Mouse (Mus musculus) embryonic facial prominence, embryonic 14.5 days (tissue): ENCODE data around the gene Clstn2. TPM values are rescaled to one million over a fixed set of nuclear protein-coding genes. Genes with fewer than 3 reads are reported as not detected.

Experiments used
- ATAC-seq: fragments of 200-750 bp; cut with Nextera tagmentation; 2 replicates; pipeline ENCODE4 v1.8.0; 2017; ENCODE audit warnings: low read depth, moderate number of reproducible peaks, moderate TSS enrichment
- DNase-seq: peaks from one replicate; pipeline ENCODE4 v3.0.0-alpha.2; 2015; ENCODE audit warnings: low spot score
- H3K27ac ChIP-seq: fragments of 300-500 bp; sonication (generic); replicated peaks from 2 replicates; pipeline ENCODE4 v1.5.1; 2014; ENCODE audit warnings: low read depth, mild to moderate bottlenecking, low read length, moderate library complexity
- H3K27me3 ChIP-seq: fragments of 300-500 bp; sonication (generic); replicated peaks from 2 replicates; pipeline ENCODE4 v1.6.1; 2014; ENCODE audit warnings: low read length; ENCODE audit not compliant: control insufficient read depth, insufficient read depth
- H3K36me3 ChIP-seq: fragments of 300-500 bp; sonication (generic); 2 replicates; pipeline ENCODE4 v1.6.1; 2014; ENCODE audit warnings: low read length, mixed read lengths; ENCODE audit not compliant: control insufficient read depth, insufficient read depth
- H3K4me1 ChIP-seq: fragments of 300-500 bp; sonication (generic); 2 replicates; pipeline ENCODE4 v1.6.1; 2014; ENCODE audit warnings: antibody characterized with exemption, low read length; ENCODE audit not compliant: control insufficient read depth, insufficient read depth
- H3K4me2 ChIP-seq: fragments of 300-500 bp; sonication (generic); 2 replicates; pipeline ENCODE4 v1.6.1; 2014; ENCODE audit warnings: low read depth, mild to moderate bottlenecking, low read length, moderate library complexity, mixed read lengths
- H3K4me3 ChIP-seq: fragments of 300-500 bp; sonication (generic); 2 replicates; pipeline ENCODE4 v1.5.1; 2014; ENCODE audit warnings: low read depth, mild to moderate bottlenecking, low read length
- H3K9ac ChIP-seq: fragments of 300-500 bp; sonication (generic); 2 replicates; pipeline ENCODE4 v1.6.1; 2014; ENCODE audit warnings: low read depth, mild to moderate bottlenecking, low read length, moderate library complexity, mixed read lengths
- H3K9me3 ChIP-seq: fragments of 300-500 bp; sonication (generic); 2 replicates; pipeline ENCODE4 v1.6.1; 2016; ENCODE audit warnings: low read length; ENCODE audit not compliant: control insufficient read depth
- WGBS: fragments of 180-500 bp; shearing (Covaris S2); extraction: QIAGEN DNeasy Blood & Tissue Kit; methylation state at CpG from one replicate; pipeline ENCODE4 v1.1.7; 2014; 5-methylcytosine and 5-hydroxymethylcytosine counted together
- polyA plus RNA-seq: library from polyadenylated mRNA; unstranded; fragments of >200 nt; fragmentation: Nextera tagmentation; extraction: Ambion mirVana; gene quantifications from 2 replicates; pipeline ENCODE4 v1.2.1, GENCODE M21; 2014

Gene Clstn2
- polyA plus RNA-seq, 1 experiment from 2014 or later, result 3.8 TPM

DNA sequence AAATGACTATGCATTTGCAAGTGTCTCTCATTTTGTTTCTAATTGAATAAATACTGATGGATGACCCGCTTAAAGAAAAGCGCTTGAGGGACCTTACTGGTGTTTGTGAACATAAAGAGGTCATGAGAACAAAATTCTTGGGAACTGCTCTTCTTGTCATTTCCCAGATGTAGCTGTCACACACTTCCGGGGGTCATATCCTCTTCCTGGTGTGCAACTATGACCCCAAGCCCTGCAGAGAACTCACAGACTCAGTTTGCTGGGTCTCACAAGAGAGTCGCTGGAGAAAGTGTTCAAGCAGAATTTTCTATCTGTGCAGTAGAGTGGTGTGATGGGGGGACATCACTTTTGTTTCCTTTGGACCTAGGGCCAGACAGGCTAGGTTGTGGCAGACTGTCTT is 442.3 kb downstream of the Clstn2 start:
- WGBS, result 74% methylated on average over 4 of the region's 4 CpGs
- no peak overlapping the region for H3K27ac ChIP-seq
- no peak overlapping the region for H3K4me2 ChIP-seq
- H3K4me1 ChIP-seq, result no peaks in the 10 kb centered on the region
- no peak for ATAC-seq
- H3K9me3 ChIP-seq, result no peaks in the 10 kb centered on the region
- no peak for DNase-seq
- no peaks in the 10 kb centered on the region for H3K27me3 ChIP-seq
- H3K9ac ChIP-seq, result no peak overlapping the region
- no peak overlapping the region for H3K4me3 ChIP-seq
- H3K36me3 ChIP-seq, result no peaks in the 10 kb centered on the region

DNA sequence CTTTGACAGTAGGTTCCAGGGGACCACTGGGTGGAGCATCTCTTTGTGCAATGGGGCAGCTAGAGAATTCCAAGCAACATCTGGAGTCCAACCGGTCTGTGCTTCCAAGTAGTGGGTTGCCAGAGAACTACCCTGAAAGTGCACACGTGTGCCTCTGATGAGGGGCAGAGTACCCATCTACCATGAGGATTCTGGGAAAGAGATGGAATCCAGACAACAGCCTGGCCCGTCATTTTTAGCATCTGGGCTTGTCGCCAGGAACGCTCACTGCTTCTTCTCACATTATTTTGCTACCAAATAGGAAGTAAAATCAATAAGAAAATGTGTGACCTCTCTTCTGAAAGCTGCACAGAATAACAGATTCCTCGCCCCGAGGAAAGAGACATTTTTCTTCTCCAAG is 462.1 kb downstream of the Clstn2 start:
- 55% methylated on average over 7 of the region's 7 CpGs for WGBS
- no peaks in the 10 kb centered on the region for H3K4me1 ChIP-seq
- H3K27ac ChIP-seq, result no peak overlapping the region
- no peaks in the 10 kb centered on the region for H3K9me3 ChIP-seq
- DNase-seq (peak; percentile 24), ATAC-seq (no peak)
- no peak overlapping the region for H3K4me2 ChIP-seq
- no peaks in the 10 kb centered on the region for H3K36me3 ChIP-seq
- H3K27me3 ChIP-seq, result no peaks in the 10 kb centered on the region
- no peak overlapping the region for H3K9ac ChIP-seq
- H3K4me3 ChIP-seq, result no peak overlapping the region

DNA sequence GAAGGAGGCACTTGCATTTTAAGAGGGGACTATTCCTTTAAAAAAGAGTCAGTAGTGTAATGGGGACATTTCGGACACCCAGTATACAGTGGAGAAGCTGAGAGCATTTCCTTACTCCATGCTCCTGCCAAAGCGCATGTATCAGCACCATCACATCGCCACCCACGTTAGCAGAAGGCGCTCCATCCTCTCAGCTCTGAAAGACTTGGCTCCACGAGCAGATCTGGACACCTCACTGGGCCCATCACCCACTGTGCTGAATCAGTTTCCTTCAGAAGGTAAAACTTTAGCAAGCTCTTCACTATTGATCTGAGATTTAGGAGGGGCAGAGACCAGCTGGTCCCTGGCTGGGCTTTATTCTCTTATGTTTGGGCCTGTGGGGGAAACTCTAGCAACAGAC is 469.9 kb downstream of the Clstn2 start:
- Histone ChIP-seq H3K4me2 (no peak overlapping the region), H3K9ac (no peak overlapping the region), H3K4me1 (no peaks in the 10 kb centered on the region), H3K27me3 (no peaks in the 10 kb centered on the region), H3K4me3 (no peak overlapping the region), H3K36me3 (no peaks in the 10 kb centered on the region), H3K9me3 (no peaks in the 10 kb centered on the region), H3K27ac (no peak overlapping the region)
- WGBS, result 95% methylated on average over 6 of the region's 6 CpGs
- ATAC-seq (no peak), DNase-seq (no peak)

DNA sequence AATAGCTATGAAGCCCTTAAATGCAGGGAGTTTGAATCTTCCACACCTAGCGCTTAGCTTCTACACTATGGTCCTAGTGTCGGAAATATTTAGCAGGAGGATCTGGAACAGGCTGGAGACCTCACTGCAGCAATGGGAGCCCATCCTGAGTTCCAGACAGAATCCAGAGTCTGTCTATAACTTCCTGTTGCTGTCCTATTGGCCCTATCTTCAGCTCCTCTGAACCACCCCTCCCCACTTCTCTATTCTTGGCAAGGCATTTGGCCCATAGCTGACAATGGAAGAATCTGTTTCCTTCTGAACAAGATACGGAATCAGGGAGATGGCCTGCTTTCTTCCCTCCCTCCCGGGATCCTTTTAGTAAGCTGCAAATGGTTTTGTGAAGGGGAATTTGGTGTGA is 488.6 kb downstream of the Clstn2 start:
- Histone ChIP-seq H3K9me3 (no peaks in the 10 kb centered on the region), H3K27me3 (no peaks in the 10 kb centered on the region), H3K4me3 (no peak overlapping the region), H3K27ac (no peak overlapping the region), H3K9ac (no peak overlapping the region), H3K36me3 (no peaks in the 10 kb centered on the region), H3K4me1 (no peaks in the 10 kb centered on the region), H3K4me2 (no peak overlapping the region)
- ATAC-seq, result no peak
- no peak for DNase-seq
- 81% methylated on average over 4 of the region's 4 CpGs for WGBS

DNA sequence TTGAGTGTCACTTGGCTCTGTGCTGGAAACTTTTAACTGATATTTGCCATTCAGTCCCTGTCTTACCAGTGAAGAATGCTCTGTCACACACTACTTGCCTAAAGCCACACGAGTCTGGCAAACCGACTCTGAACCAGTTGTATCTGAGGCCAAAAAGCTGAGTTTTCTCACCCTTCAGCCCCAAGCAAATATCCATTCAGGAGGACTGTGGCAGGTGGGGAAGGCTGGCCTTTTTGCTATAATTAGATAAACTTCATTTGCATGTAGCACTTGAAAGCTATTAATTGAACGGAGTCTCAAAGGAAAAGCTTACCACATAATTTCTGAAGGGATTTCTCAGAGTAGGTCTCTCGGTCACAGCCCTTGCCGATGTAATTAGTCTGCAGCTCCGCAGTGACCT is 491.6 kb downstream of the Clstn2 start:
- DNase-seq (no peak), ATAC-seq (no peak)
- H3K27me3 ChIP-seq, result no peaks in the 10 kb centered on the region
- no peaks in the 10 kb centered on the region for H3K36me3 ChIP-seq
- H3K9ac ChIP-seq, result no peak overlapping the region
- no peak overlapping the region for H3K4me3 ChIP-seq
- no peaks in the 10 kb centered on the region for H3K4me1 ChIP-seq
- no peaks in the 10 kb centered on the region for H3K9me3 ChIP-seq
- 80% methylated on average over 6 of the region's 6 CpGs for WGBS
- no peak overlapping the region for H3K4me2 ChIP-seq
- no peak overlapping the region for H3K27ac ChIP-seq

DNA sequence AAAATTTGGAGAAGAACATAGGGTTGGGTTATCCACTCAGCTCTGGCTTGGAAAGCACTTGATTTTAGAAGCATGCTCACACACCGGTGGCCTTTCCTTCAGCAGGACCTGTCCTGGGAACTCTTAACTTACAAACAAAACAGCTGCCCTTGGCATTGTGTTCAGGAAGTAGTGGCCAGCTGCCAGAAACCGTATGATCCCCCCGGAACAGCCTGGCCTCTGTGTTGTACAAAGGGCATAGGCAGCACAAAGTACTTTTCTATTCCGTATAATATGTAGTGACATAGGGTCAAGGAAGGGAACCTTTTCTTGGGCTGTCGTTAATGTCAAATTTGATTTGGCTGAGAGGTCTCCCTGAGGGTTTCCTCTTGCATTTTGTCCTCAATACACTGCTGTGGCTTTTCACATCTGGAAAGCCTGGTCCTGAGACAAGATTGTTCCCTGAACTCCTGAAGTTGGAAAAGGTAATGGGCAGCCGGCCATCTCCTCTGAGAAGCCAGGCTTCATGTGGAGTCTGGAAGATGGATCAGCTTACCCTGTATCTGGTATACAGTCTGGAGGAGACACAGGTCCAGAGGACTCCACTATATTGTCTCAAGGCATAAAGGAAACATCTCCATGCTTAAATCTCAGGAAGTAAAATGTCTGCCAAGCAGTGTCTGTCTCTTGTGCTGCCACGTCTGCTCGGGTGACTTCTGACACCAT is 494.8 kb downstream of the Clstn2 start:
- Histone ChIP-seq H3K9ac (no peak overlapping the region), H3K27ac (no peak overlapping the region), H3K4me1 (no peaks in the 10 kb centered on the region), H3K4me3 (no peak overlapping the region), H3K9me3 (no peaks in the 10 kb centered on the region), H3K4me2 (no peak overlapping the region), H3K36me3 (no peaks in the 10 kb centered on the region), H3K27me3 (no peaks in the 10 kb centered on the region)
- ATAC-seq (peak; percentile 80; the same call in 1 of the 2 replicates), DNase-seq (peak; percentile 68)
- WGBS, result 43% methylated on average over 8 of the region's 8 CpGs

DNA sequence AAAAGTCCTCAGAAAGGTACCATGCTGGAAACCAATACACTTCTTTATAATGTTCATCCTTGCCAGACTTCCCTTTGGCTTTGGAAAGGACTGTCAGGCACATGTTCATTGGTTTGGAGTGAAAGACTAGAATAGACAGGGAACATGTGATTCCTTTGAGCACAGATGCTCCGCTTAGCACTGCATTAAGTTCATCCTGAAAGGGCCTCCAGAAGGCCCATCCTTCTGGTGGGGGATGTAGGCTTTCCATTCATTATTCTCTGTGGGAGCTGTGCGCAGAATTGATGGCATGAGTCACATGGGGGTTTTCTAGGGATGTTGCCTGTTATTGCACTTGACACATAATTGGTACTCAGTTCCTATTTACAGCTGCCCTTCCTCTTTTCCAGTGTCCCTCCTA is 498.8 kb downstream of the Clstn2 start:
- Histone ChIP-seq H3K36me3 (no peaks in the 10 kb centered on the region), H3K9ac (no peak overlapping the region), H3K9me3 (no peaks in the 10 kb centered on the region), H3K27me3 (no peaks in the 10 kb centered on the region), H3K4me2 (no peak overlapping the region), H3K4me3 (no peak overlapping the region), H3K4me1 (no peaks in the 10 kb centered on the region), H3K27ac (no peak overlapping the region)
- 94% methylated on average over 2 of the region's 2 CpGs for WGBS
- DNase-seq (no peak), ATAC-seq (no peak)

DNA sequence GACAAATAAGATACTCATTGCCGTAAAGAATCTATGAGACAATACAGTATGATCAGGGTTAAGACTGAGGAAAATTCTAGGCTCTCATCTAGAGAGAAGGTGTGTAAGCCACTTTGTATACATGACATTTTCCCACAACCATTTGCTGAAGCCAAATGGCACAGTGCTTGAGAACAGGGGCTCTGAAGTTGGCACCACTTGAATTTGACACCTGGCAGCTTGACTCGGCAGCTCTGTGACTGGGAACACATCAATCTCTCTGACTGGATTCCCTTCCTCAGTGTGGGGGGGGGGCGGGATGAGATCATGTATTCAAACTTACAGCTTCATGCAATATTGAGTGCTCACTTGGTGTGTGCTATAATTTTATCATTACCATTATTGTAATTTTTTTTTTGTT is 499.7 kb downstream of the Clstn2 start:
- DNase-seq, result no peak
- no peak overlapping the region for H3K27ac ChIP-seq
- H3K9ac ChIP-seq, result no peak overlapping the region
- H3K9me3 ChIP-seq, result no peaks in the 10 kb centered on the region
- H3K36me3 ChIP-seq, result no peaks in the 10 kb centered on the region
- no peak for ATAC-seq
- 81% methylated on average over 3 of the region's 3 CpGs for WGBS
- H3K4me1 ChIP-seq, result no peaks in the 10 kb centered on the region
- no peak overlapping the region for H3K4me2 ChIP-seq
- no peaks in the 10 kb centered on the region for H3K27me3 ChIP-seq
- no peak overlapping the region for H3K4me3 ChIP-seq

DNA sequence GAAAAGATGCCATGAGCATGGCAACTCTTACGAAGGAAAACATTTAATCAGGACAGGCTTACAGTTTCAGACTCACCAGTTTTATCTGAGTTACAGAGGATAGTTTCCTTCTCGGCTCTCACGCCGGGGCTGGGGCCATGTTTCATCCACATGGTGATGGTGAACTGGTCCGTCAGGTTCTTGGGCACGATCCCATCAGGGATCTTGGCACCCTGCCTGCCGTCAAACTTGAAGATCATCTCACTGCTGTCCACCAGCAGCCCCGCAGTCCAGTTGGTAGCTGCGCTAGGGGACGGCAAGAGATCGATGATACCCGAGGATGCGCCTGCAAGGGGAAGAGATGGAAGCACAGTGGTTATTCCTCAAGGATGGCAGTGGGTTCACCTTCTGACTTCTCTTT is 500.4 kb downstream of the Clstn2 start:
- H3K27ac ChIP-seq, result no peak overlapping the region
- H3K4me2 ChIP-seq, result no peak overlapping the region
- H3K27me3 ChIP-seq, result no peaks in the 10 kb centered on the region
- no peak overlapping the region for H3K9ac ChIP-seq
- WGBS, result 84% methylated on average over 13 of the region's 13 CpGs
- no peaks in the 10 kb centered on the region for H3K36me3 ChIP-seq
- no peaks in the 10 kb centered on the region for H3K4me1 ChIP-seq
- no peak overlapping the region for H3K4me3 ChIP-seq
- ATAC-seq (no peak), DNase-seq (no peak)
- no peaks in the 10 kb centered on the region for H3K9me3 ChIP-seq
